Mouse (Mus musculus): ENCODE data around the gene Ccdc124.
"Not testable (repeated sequence)": the region's sequence is repeated elsewhere in the genome, so short reads cannot be mapped to it uniquely, and the experiment has no call there.

Gene Ccdc124

GRCm38 (mm10) chr8:70873364-70873985 is at the start of gene Ccdc124:
Gene Ccdc124, minus strand, starts transcription at chr8:70873935.
- peak; percentile 98 for DNase-seq

- no peak for DNase-seq
Observed at GRCm38 (mm10) chr8:70920049-70920922, 46.6 kb upstream of the Ccdc124 start.

- no peak for DNase-seq
Observed at GRCm38 (mm10) chr8:70914704-70915103, 41.0 kb upstream of the Ccdc124 start.

- no peak for DNase-seq
Observed at GRCm38 (mm10) chr8:70913523-70913922, 39.8 kb upstream of the Ccdc124 start.

GRCm38 (mm10) chr8:70912955-70913354 is 39.2 kb upstream of the Ccdc124 start:
- DNase-seq, result no peak

- DNase-seq, result no peak
Observed at GRCm38 (mm10) chr8:70911596-70911995, 37.9 kb upstream of the Ccdc124 start.

GRCm38 (mm10) chr8:70907518-70907917 is 33.8 kb upstream of the Ccdc124 start:
- DNase-seq, result no peak

- DNase-seq, result peak; percentile 62
Observed at GRCm38 (mm10) chr8:70905831-70906736, 32.3 kb upstream of the Ccdc124 start, which contains the start of gene Map1s. Gene Map1s, plus strand, starts transcription at chr8:70905932.

- DNase-seq, result no peak
Observed at GRCm38 (mm10) chr8:70905463-70905830, 31.7 kb upstream of the Ccdc124 start.

- peak; percentile 79 for DNase-seq
Observed at GRCm38 (mm10) chr8:70904532-70904931, 30.8 kb upstream of the Ccdc124 start.

- DNase-seq, result no peak
Observed at GRCm38 (mm10) chr8:70903582-70903981, 29.8 kb upstream of the Ccdc124 start.

- no peak for DNase-seq
Observed at GRCm38 (mm10) chr8:70903112-70903511, 29.4 kb upstream of the Ccdc124 start.

GRCm38 (mm10) chr8:70902211-70902610 is 28.5 kb upstream of the Ccdc124 start:
- DNase-seq, result no peak

- no peak for DNase-seq
Observed at GRCm38 (mm10) chr8:70900872-70901387, 27.2 kb upstream of the Ccdc124 start.

- DNase-seq, result no peak
Observed at GRCm38 (mm10) chr8:70899226-70899625, 25.5 kb upstream of the Ccdc124 start.

GRCm38 (mm10) chr8:70898661-70899198 is 25.0 kb upstream of the Ccdc124 start:
- no peak for DNase-seq

- DNase-seq, result peak; percentile 88
Observed at GRCm38 (mm10) chr8:70897681-70898413, 24.1 kb upstream of the Ccdc124 start.

GRCm38 (mm10) chr8:70897021-70897680 is 23.4 kb upstream of the Ccdc124 start, which contains the start of gene Rpl18a:
Gene Rpl18a, minus strand, starts transcription at chr8:70897412.
- DNase-seq, result peak; percentile 99

- DNase-seq, result no peak
Observed at GRCm38 (mm10) chr8:70896316-70897020, 22.7 kb upstream of the Ccdc124 start.

GRCm38 (mm10) chr8:70895571-70896259 is 22.0 kb upstream of the Ccdc124 start:
- not testable (repeated sequence) for DNase-seq

Data from kidney, adult 9 months (tissue).